Mouse (Mus musculus) liver, adult 2 months (tissue): Measurements from ENCODE around the gene Tmem50a.

Experiments used
- CTCF ChIP-seq: fragments of 200-500 bp; IDR thresholded peaks from 2 replicates; pipeline ENCODE4 v1.5.1; 2011; ENCODE audit warnings: low read depth, low read length, control low read depth
- POLR2A ChIP-seq: fragments of 200-500 bp; IDR thresholded peaks from 2 replicates; pipeline ENCODE4 v1.6.1; 2011; ENCODE audit warnings: low read length, control low read depth; ENCODE audit not compliant: insufficient read depth; ENCODE audit errors: extremely low read depth

DNA sequence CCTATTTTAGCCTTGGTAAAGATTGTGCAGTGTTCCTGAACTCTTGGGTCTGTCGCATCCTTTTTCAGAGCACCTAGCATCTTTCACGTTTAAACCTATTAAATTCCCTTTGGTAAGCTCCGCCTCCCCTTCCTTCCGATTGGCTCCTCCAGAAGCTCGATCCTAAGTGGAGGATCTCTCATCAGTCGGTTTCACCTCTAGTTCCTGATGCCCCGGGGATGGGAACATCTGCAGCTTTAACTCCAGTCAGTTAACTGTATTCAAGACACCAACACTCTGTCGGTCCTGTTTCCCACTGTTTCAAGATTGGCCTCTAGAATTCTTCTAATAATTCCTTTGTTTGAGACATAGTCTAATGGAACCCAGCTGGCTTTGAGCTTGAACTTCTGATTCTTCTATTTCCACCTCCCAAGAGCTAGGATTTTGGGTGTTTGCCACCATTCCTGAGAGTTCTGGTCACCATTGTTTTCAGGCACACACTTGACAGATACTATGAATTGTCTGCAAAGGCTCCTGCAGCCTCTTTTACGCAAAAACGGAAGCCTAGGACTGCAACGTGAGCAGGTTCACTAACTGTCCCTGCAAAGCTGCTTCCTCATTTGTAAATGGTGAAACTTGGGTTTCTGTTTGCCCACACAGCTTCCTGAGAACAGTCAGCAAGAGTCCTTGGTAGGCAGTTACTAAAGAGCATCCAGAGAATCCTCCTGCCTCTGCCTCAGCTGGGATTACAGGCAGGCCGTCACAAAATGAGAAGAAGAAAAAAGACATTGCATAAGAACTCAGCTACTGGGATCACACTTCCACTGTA is 5.1 kb upstream of the Tmem50a start:
- TF ChIP-seq CTCF (no peak), POLR2A (no peak)
